Mouse (Mus musculus) gastrocnemius, adult 8-10 months (tissue): ENCODE results near the gene Cct7. TPM values are rescaled to one million over a fixed set of nuclear protein-coding genes. Genes with fewer than 3 reads are reported as not detected.

Source experiments
- DNase-seq, 2 experiments: peaks; one replicate each; pipeline ENCODE4 v3.0.0; 2022; ENCODE audit warnings: low spot score in 2 of 2
- total RNA-seq, 4 experiments: library from RNA; stranded (reverse); gene quantifications; 2 replicates each; pipeline ENCODE4 v1.2.4; 2022

Gene Cct7
- total RNA-seq, 4 experiments from 2014 or later: 139 to 146 (median 144) TPM

GRCm38 (mm10) chr6:85502103-85502910 lies 51.0 kb downstream of the Cct7 start:
- no peak for DNase-seq

GRCm38 (mm10) chr6:85502911-85503250 lies 51.6 kb downstream of the Cct7 start, which contains the start of gene Fbxo41:
Gene Fbxo41, minus strand, starts transcription at chr6:85502994.
- no peak for DNase-seq

GRCm38 (mm10) chr6:85504908-85505307 lies 53.6 kb downstream of the Cct7 start:
- DNase-seq: no peak

GRCm38 (mm10) chr6:85508602-85509001 lies 57.3 kb downstream of the Cct7 start:
- no peak for DNase-seq

GRCm38 (mm10) chr6:85510476-85510875 lies 59.2 kb downstream of the Cct7 start:
- DNase-seq: no peak

GRCm38 (mm10) chr6:85511286-85512055 lies 60.2 kb downstream of the Cct7 start:
- DNase-seq: no peak

- DNase-seq: no peak
Observed at GRCm38 (mm10) chr6:85512056-85512440, 60.7 kb downstream of the Cct7 start.

GRCm38 (mm10) chr6:85512577-85513530 lies 61.5 kb downstream of the Cct7 start:
- no peak for DNase-seq

- DNase-seq: no peak
Observed at GRCm38 (mm10) chr6:85513531-85513910, 62.2 kb downstream of the Cct7 start, which contains the start of gene Egr4. Gene Egr4, minus strand, starts transcription at chr6:85513589.

GRCm38 (mm10) chr6:85515941-85516340 lies 64.6 kb downstream of the Cct7 start:
- DNase-seq: no peak

Other genes starting within 250 kb of the Cct7 start
- gene Sfxn5, start 118.1 kb upstream of the Cct7 start, total RNA-seq: 1 to 10 TPM; 4.2 to 6.0 (median 5.5) TPM
- 10 to 100 TPM; 23.8 to 35.6 (median 30.0) TPM for gene Rab11fip5, start 76.9 kb upstream of the Cct7 start, total RNA-seq
- gene Noto, start 27.6 kb upstream of the Cct7 start, total RNA-seq: not detected
- 1 to 10 TPM; 8.4 to 9.6 (median 8.4) TPM for gene Smyd5, start 19.5 kb upstream of the Cct7 start, total RNA-seq
- 10 to 100 TPM; 14.5 to 17.2 (median 16.6) TPM for gene Pradc1, start 456 bp downstream of the Cct7 start, total RNA-seq
- gene Fbxo41, start 51.5 kb downstream of the Cct7 start, total RNA-seq: not detected
- gene Egr4, start 62.1 kb downstream of the Cct7 start, total RNA-seq: not detected
- under 1 TPM; 0.53 to 0.80 (median 0.66) TPM for gene Alms1, start 136.0 kb downstream of the Cct7 start, total RNA-seq